Mouse (Mus musculus) lung, adult 2 months (tissue): ENCODE results near the gene Spa17. TPM values are rescaled to one million over a fixed set of nuclear protein-coding genes. Genes with fewer than 3 reads are reported as not detected.

Source experiments
- DNase-seq: peaks from one replicate; pipeline ENCODE4 v3.0.0; 2022
- H3K4me1 ChIP-seq: fragments of 200-500 bp; 2 replicates; pipeline ENCODE4 v1.6.1; 2011; ENCODE audit warnings: low read length; ENCODE audit not compliant: control insufficient read depth, insufficient read depth
- H3K4me3 ChIP-seq: fragments of 200-500 bp; replicated peaks from 2 replicates; pipeline ENCODE3; 2011; ENCODE audit warnings: low read depth, mild to moderate bottlenecking, control low read depth, low read length; ENCODE audit errors: extremely low read depth
- CTCF ChIP-seq: fragments of 200-500 bp; IDR thresholded peaks from 2 replicates; pipeline ENCODE4 v1.5.1; 2011; ENCODE audit warnings: mild to moderate bottlenecking, low read length, control low read depth; ENCODE audit not compliant: insufficient read depth
- POLR2A ChIP-seq: fragments of 200-500 bp; IDR thresholded peaks from 2 replicates; pipeline ENCODE4 v1.6.1; 2011; ENCODE audit warnings: low read depth, mild to moderate bottlenecking, control low read depth, low read length, borderline replicate concordance; ENCODE audit errors: extremely low read depth
- WGBS: fragments of 180-500 bp; shearing (Covaris S2); methylation state at CpG from one replicate; pipeline ENCODE4 v1.1.7; 2018; 5-methylcytosine and 5-hydroxymethylcytosine counted together
- polyA plus RNA-seq: library from polyadenylated mRNA; depleted of rRNA; stranded (reverse); fragments of >200 nt; gene quantifications from 2 replicates; pipeline ENCODE4 v1.2.3, GENCODE M21; 2012

The Spa17 gene
- polyA plus RNA-seq, 1 experiment: 3.1 TPM

- no peaks in the 10 kb centered on the region for H3K4me1 ChIP-seq
- 87% methylated on average over 3 of the region's 3 CpGs for WGBS
- TF ChIP-seq CTCF: no peak
- no peak for TF ChIP-seq POLR2A
- H3K4me3 ChIP-seq: no peak overlapping the region
- no peak for DNase-seq
These were observed 10.5 kb upstream of the Spa17 start for GRCm38 (mm10) chr9:37623981-37624380.

- WGBS: 88% methylated on average over 6 of the region's 6 CpGs
- H3K4me1 ChIP-seq: no peaks in the 10 kb centered on the region
- no peak for DNase-seq
- no peak for TF ChIP-seq CTCF
- no peak for TF ChIP-seq POLR2A
- no peak overlapping the region for H3K4me3 ChIP-seq
These were observed 7.8 kb upstream of the Spa17 start for GRCm38 (mm10) chr9:37621290-37621689.

- DNase-seq: peak; percentile 12
- 59% methylated on average over 2 of the region's 2 CpGs for WGBS
- TF ChIP-seq CTCF: peak; percentile 47; the same call in 1 of the 2 replicates
- TF ChIP-seq POLR2A: no peak
- Histone ChIP-seq H3K4me3 (no peak overlapping the region), H3K4me1 (0 out of 2 replicates have a peak, but pooled peaks cover 2% of the 10 kb centered on the region)
These were observed 3.2 kb upstream of the Spa17 start for GRCm38 (mm10) chr9:37616770-37617169.

GRCm38 (mm10) chr9:37615220-37615619, 1.7 kb upstream of the Spa17 start:
- WGBS: 75% methylated on average over 5 of the region's 5 CpGs
- H3K4me3 ChIP-seq: no peak overlapping the region
- TF ChIP-seq POLR2A (no peak), CTCF (no peak)
- DNase-seq: no peak
- 0 out of 2 replicates have a peak, but pooled peaks cover 2% of the 10 kb centered on the region for H3K4me1 ChIP-seq

GRCm38 (mm10) chr9:37614316-37614715, 794 bp upstream of the Spa17 start:
- DNase-seq: no peak
- Histone ChIP-seq H3K4me1 (0 out of 2 replicates have a peak, but pooled peaks cover 2% of the 10 kb centered on the region), H3K4me3 (no peak overlapping the region)
- no peak for TF ChIP-seq CTCF
- TF ChIP-seq POLR2A: no peak

- TF ChIP-seq POLR2A: no peak
- TF ChIP-seq CTCF: no peak
- 19% methylated on average over 6 of the region's 6 CpGs for WGBS
- Histone ChIP-seq H3K4me3 (peak overlapping the region; percentile 73), H3K4me1 (0 out of 2 replicates have a peak, but pooled peaks cover 2% of the 10 kb centered on the region)
- DNase-seq: no peak
These were observed 374 bp upstream of the Spa17 start for GRCm38 (mm10) chr9:37613911-37614280.

- no peak overlapping the region for H3K4me3 ChIP-seq
- WGBS: 80% methylated on average over 4 of the region's 4 CpGs
- TF ChIP-seq CTCF: no peak
- no peak for DNase-seq
- 0 out of 2 replicates have a peak, but pooled peaks cover 2% of the 10 kb centered on the region for H3K4me1 ChIP-seq
These were observed 4.0 kb downstream of the Spa17 start for GRCm38 (mm10) chr9:37609558-37609957.

GRCm38 (mm10) chr9:37605089-37605488, 8.4 kb downstream of the Spa17 start:
- no peaks in the 10 kb centered on the region for H3K4me1 ChIP-seq
- 91% methylated on average over 3 of the region's 3 CpGs for WGBS
- DNase-seq: no peak
- H3K4me3 ChIP-seq: no peak overlapping the region
- TF ChIP-seq CTCF (no peak), POLR2A (no peak)

- Histone ChIP-seq H3K4me3 (no peak overlapping the region), H3K4me1 (no peaks in the 10 kb centered on the region)
- 98% methylated on average over 2 of the region's 2 CpGs for WGBS
- no peak for TF ChIP-seq POLR2A
- TF ChIP-seq CTCF: no peak
- DNase-seq: no peak
These were observed 12.8 kb downstream of the Spa17 start for GRCm38 (mm10) chr9:37600538-37601205.

- 81% methylated on average over 2 of the region's 2 CpGs for WGBS
- no peak overlapping the region for H3K4me3 ChIP-seq
- no peaks in the 10 kb centered on the region for H3K4me1 ChIP-seq
- DNase-seq: no peak
- TF ChIP-seq CTCF (no peak), POLR2A (no peak)
These were observed 14.9 kb downstream of the Spa17 start for GRCm38 (mm10) chr9:37598637-37599036.

GRCm38 (mm10) chr9:37595570-37595969, 18.0 kb downstream of the Spa17 start:
- no peak for DNase-seq
- Histone ChIP-seq H3K4me1 (no peaks in the 10 kb centered on the region), H3K4me3 (no peak overlapping the region)
- TF ChIP-seq CTCF (no peak), POLR2A (no peak)
- WGBS: 72% methylated on average over 1 of the region's 1 CpGs
